Mouse (Mus musculus) limb, embryonic 10.5 days (tissue): ENCODE measurements at regions not wholly inside any gene's neighbourhood (a gene's known extent, or its start where the extent isn't known, plus 50 kb on each side); places are given as distances from the start of the nearest gene placed in this dataset.
A peak's percentile ranks its signal among the peaks of the same experiment; 100 is the strongest.
"Not testable (repeated sequence)": the region's sequence is repeated elsewhere in the genome, so short reads cannot be mapped to it uniquely, and the experiment has no call there.

ENCODE experiments used
- DNase-seq: peaks from one replicate; pipeline ENCODE4 v3.0.0-alpha.2; 2017; ENCODE audit warnings: low spot score
- H3K27ac ChIP-seq: fragments of 300-500 bp; sonication (generic); 2 replicates; pipeline ENCODE4 v1.5.1; 2016; ENCODE audit warnings: mild to moderate bottlenecking
- H3K27me3 ChIP-seq: fragments of 300-500 bp; sonication (generic); 2 replicates; pipeline ENCODE4 v1.6.1; 2016; ENCODE audit warnings: low read depth, mild to moderate bottlenecking; ENCODE audit not compliant: poor library complexity, severe bottlenecking
- H3K36me3 ChIP-seq: fragments of 300-500 bp; sonication (generic); 2 replicates; pipeline ENCODE4 v1.6.1; 2016; ENCODE audit warnings: mild to moderate bottlenecking, moderate library complexity
- H3K4me1 ChIP-seq: fragments of 300-500 bp; sonication (generic); 2 replicates; pipeline ENCODE4 v1.6.1; 2016
- H3K4me3 ChIP-seq: fragments of 300-500 bp; sonication (generic); 2 replicates; pipeline ENCODE4 v1.5.1; 2016; ENCODE audit warnings: mild to moderate bottlenecking, moderate library complexity
- H3K9me3 ChIP-seq: fragments of 300-500 bp; sonication (generic); replicated peaks from 2 replicates; pipeline ENCODE4 v1.6.1; 2016; ENCODE audit warnings: mild to moderate bottlenecking
- WGBS: fragments of 180-500 bp; shearing (Covaris S2); methylation state at CpG from one replicate; pipeline ENCODE4 v1.1.7; 2016; 5-methylcytosine and 5-hydroxymethylcytosine counted together

DNA sequence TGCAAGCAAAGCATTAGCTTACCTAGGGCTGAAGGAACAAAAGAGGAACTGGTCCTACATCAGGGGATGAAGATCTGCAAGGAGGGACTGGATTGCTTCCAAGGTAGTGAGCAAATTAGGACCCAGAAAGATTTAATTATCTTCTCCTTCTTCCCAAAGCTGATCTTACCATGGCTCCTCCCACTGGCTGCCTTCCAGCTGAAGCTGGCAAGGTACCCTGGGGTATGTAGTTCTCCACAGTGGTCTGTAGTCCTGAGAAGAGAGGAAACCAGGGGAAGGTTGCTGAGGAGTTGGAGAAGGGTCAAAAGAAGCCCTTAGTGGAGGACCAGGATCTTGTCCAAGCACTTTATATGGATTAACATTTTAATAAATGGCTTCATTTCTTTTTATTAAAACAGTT, 1764.8 kb upstream of the 5930422O12Rik start:
- Histone ChIP-seq H3K9me3 (no peaks in the 10 kb centered on the region), H3K27me3 (no peaks in the 10 kb centered on the region), H3K27ac (no peak overlapping the region), H3K36me3 (no peaks in the 10 kb centered on the region), H3K4me1 (no peaks in the 10 kb centered on the region), H3K4me3 (no peak overlapping the region)
- DNase-seq: no peak

DNA sequence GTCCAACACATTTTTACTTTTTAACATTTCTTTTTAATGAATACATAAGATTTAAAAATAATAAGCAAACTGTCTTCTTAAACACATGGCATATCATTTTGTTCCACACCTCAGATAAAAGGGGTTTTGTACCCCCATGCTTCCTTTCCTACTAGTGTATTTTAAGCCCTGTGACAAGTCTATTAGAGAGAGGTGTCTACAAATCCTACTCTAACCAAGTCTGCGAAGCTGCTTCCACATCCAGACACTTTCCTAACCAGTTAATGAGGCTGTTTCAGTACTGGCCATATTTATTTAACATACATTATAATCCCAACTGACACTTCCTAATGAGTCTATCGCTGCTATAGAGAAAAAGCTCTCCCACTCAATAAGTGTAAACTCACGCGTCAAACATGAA, 1763.0 kb upstream of the 5930422O12Rik start:
- Histone ChIP-seq H3K9me3 (no peaks in the 10 kb centered on the region), H3K4me3 (no peak overlapping the region), H3K27me3 (no peaks in the 10 kb centered on the region), H3K4me1 (no peaks in the 10 kb centered on the region), H3K27ac (no peak overlapping the region), H3K36me3 (no peaks in the 10 kb centered on the region)
- no peak for DNase-seq
- WGBS: 85% methylated on average over 4 of the region's 4 CpGs

DNA sequence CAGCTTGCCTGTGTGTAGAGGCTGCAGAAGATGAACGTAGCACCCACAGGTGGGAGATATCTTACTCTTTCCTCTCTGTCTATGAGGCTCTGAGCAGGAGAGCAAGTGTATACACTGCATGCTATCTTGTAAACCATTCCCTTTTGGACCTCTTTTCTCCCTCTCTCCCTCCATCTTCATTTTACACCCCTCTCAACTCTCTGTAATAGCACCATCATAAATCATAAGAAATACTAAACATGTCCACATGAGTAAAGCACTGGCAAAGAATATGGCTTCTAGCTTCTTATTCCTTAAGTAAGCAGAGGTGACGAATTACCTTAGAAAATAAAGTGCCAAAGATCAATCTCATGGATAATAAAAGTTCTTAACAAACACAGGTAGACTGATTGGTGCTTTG, 1724.3 kb upstream of the 5930422O12Rik start:
- no peak for DNase-seq
- no peaks in the 10 kb centered on the region for H3K9me3 ChIP-seq
- 74% methylated on average over 2 of the region's 2 CpGs for WGBS
- H3K36me3 ChIP-seq: no peaks in the 10 kb centered on the region
- no peak overlapping the region for H3K4me3 ChIP-seq
- H3K27ac ChIP-seq: no peak overlapping the region
- no peaks in the 10 kb centered on the region for H3K27me3 ChIP-seq
- no peaks in the 10 kb centered on the region for H3K4me1 ChIP-seq

DNA sequence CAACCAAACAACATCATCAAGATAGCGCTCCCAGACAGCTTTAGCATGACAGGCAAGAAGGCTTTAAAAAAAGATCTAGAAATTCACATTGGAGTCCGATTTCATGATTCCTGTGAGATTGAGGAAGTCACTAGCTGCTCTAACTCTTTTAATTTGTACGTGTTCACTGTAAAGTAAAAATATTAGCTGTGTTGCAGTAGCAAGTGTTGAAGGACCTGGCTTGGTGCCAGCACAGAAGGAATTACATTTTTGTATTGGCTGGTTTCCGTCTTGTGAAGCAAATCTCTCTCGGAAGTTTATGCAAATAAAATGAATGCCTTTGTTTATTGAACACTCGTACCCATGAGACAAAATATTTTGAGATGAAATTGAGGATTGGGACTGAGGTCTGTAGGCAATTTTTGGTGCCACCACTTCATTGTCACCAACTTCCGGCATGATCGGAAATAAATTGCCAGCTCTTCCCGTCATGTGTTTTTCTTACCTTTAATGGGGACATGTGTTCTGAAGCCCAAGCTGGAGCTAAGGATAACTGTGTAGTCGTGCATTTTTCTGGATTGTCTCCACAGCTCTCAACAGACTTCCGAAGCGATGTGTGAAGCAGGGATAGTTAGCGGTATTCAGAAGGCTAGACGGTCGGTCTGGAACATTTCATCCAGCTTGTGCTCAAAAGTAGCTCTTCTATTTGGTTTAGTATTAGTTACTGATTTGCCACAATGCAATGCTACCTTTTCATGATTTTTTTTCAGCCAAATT, 1715.0 kb upstream of the 5930422O12Rik start:
- H3K4me3 ChIP-seq: no peak overlapping the region
- 91% methylated on average over 15 of the region's 15 CpGs for WGBS
- DNase-seq: no peak
- no peaks in the 10 kb centered on the region for H3K9me3 ChIP-seq
- H3K27me3 ChIP-seq: no peaks in the 10 kb centered on the region
- H3K36me3 ChIP-seq: no peaks in the 10 kb centered on the region
- H3K27ac ChIP-seq: no peak overlapping the region
- H3K4me1 ChIP-seq: no peaks in the 10 kb centered on the region

DNA sequence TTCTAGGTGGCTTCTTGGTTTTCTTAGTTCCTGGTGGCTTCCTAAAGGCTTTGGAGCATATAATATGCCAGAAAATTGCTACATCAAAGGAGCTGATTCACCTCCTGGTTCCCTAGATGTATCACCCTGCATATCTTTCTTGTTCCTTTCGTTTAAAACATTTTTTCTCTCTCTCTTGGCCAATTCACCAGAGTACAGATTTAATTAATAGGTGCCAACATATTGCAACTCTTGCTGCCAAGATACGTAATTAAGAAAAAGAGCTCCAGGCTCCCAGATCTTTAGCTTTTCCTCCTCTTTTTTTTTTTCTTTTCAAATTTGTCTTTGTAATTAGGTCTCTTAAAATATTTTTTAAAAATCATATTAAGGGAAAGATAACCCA, 1714.4 kb upstream of the 5930422O12Rik start:
- Histone ChIP-seq H3K4me3 (no peak overlapping the region), H3K4me1 (no peaks in the 10 kb centered on the region), H3K9me3 (no peaks in the 10 kb centered on the region), H3K36me3 (no peaks in the 10 kb centered on the region), H3K27ac (no peak overlapping the region), H3K27me3 (no peaks in the 10 kb centered on the region)
- no peak for DNase-seq
- 84% methylated on average over 2 of the region's 2 CpGs for WGBS

DNA sequence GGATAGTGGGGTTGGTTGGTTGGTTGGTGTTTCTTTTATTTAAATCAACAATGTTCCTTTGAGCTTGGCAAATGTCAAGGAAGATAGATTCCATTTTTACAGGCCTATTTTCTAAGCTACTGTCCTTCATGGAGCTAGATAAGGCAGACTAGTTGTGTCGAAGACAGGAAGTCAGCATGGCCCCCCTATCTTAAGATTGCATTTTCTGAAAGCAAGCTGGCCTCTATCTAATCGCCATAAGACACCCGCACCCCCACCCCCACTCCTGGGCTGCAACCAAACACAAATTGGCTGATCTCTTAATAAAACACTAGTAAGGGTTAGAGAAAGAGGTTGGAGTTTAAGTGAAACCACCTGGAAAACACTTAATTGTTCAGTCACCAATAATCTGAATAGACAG, 1708.5 kb upstream of the 5930422O12Rik start:
- H3K9me3 ChIP-seq: no peaks in the 10 kb centered on the region
- H3K36me3 ChIP-seq: no peaks in the 10 kb centered on the region
- no peak overlapping the region for H3K27ac ChIP-seq
- no peaks in the 10 kb centered on the region for H3K27me3 ChIP-seq
- WGBS: 58% methylated on average over 3 of the region's 3 CpGs
- peaks cover 13% of the 10 kb centered on the region for H3K4me1 ChIP-seq
- no peak overlapping the region for H3K4me3 ChIP-seq
- DNase-seq: no peak

DNA sequence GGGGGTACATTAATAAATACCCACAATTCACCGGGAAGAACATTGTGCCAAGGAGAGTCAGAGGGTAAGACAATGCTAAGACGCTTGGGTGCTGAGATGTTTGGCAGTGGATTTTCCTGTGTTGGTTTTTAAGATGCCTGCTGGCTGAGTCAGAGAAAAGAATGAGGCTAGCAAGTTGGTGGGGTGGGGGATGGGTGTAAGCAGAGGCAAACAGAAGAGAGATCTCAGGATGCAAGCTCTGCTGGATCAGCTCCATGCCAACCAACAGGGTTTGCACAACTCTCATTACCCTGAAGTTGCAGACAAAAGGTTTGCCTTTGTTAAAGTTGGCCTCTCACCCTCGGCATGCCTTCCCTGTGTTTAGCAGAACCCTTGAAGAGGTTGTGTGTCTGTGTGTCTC, 1707.9 kb upstream of the 5930422O12Rik start:
- no peak for DNase-seq
- peak overlapping the region; percentile 57 for H3K27ac ChIP-seq
- WGBS: 57% methylated on average over 3 of the region's 3 CpGs
- no peaks in the 10 kb centered on the region for H3K27me3 ChIP-seq
- H3K4me1 ChIP-seq: peaks cover 13% of the 10 kb centered on the region
- H3K9me3 ChIP-seq: no peaks in the 10 kb centered on the region
- no peaks in the 10 kb centered on the region for H3K36me3 ChIP-seq
- H3K4me3 ChIP-seq: no peak overlapping the region

DNA sequence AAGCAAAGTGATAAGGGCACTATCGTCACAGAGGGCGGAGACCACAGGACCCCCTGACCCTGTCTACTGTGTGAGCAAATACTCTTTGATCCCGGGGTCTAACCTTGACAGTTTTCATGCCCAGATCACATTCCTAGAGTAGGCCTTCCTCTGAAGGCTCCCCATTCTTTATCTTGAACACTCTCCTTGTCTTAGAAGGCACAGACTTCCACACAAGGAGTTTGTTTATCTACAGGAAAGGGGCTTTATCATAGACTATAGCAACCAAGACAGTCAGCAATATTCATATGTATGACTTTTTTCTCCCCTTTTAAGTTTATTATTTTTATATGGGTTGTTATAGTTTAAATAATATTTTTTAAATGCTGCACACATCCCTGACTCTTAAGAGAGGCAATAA, 1703.1 kb upstream of the 5930422O12Rik start:
- no peak for DNase-seq
- Histone ChIP-seq H3K4me3 (no peak overlapping the region), H3K9me3 (no peaks in the 10 kb centered on the region), H3K27me3 (no peaks in the 10 kb centered on the region), H3K4me1 (peaks cover 22% of the 10 kb centered on the region), H3K27ac (no peak overlapping the region), H3K36me3 (no peaks in the 10 kb centered on the region)
- WGBS: 69% methylated on average over 3 of the region's 3 CpGs

DNA sequence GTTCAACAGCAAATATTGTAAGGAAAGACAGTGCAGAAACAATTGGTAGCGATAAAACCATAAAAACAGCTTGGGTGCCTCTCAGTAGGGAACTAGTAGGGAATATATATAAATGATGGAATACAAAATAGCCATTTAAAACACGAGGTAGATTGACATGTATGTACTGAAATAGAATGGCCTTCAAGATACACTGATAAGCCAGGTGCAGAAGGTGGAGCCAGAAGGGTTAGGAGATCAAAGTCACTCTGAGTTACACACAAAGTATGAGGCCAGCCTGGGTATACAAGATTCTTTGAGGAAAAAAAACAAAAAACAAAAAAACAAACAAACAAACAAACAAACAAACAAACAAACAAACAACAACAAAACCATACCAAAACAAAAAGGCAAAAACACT, 1692.9 kb upstream of the 5930422O12Rik start:
- no peak for DNase-seq
- Histone ChIP-seq H3K4me1 (no peaks in the 10 kb centered on the region), H3K36me3 (no peaks in the 10 kb centered on the region), H3K4me3 (no peak overlapping the region), H3K27me3 (no peaks in the 10 kb centered on the region), H3K9me3 (no peaks in the 10 kb centered on the region), H3K27ac (no peak overlapping the region)
- WGBS: 83% methylated on average over 2 of the region's 2 CpGs

DNA sequence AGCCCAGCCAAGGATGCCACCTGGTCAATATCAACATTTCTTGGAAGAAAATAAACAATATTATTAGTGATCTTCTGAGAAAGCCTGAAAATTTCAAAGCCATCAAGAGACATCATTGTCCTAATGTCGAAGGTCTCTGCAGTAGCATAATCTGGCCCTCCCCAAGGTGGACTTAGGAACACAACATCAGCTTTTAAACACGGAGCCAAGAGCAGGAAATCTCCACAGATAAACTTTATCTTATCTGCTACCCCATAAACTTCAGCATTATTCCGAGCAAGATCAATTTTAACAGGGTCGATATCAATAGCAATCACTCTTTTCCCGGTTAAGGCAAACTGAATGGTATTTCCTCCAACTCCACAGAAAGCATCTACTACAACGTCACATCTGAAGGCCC, 1691.2 kb upstream of the 5930422O12Rik start:
- not testable (repeated sequence) for H3K4me1 ChIP-seq, DNase-seq, H3K36me3 ChIP-seq, H3K4me3 ChIP-seq, H3K27me3 ChIP-seq, H3K9me3 ChIP-seq, H3K27ac ChIP-seq
- 85% methylated on average over 6 of the region's 6 CpGs for WGBS

DNA sequence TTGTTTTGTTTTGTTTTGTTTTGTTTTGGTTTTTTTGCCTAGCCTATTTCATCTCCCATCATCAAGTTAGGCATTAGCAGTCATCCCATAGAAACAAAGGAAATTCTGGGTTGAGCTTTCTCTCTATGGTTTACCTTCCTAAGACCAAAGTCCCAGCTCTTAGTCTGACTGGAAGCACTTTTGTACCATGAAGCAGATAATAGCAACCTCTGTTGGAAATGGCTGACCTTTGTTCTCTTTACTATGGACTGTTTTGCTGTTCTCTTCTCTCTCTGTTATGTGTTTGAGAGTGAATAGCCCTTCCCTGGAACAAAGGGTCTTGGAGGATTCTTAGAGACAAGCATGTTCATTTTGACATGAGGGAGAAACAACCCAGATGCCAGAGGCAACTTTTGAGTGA, 1681.7 kb upstream of the 5930422O12Rik start:
- H3K27ac ChIP-seq: no peak overlapping the region
- H3K9me3 ChIP-seq: no peaks in the 10 kb centered on the region
- no peak overlapping the region for H3K4me3 ChIP-seq
- H3K36me3 ChIP-seq: no peaks in the 10 kb centered on the region
- H3K27me3 ChIP-seq: no peaks in the 10 kb centered on the region
- DNase-seq: no peak
- no peaks in the 10 kb centered on the region for H3K4me1 ChIP-seq

DNA sequence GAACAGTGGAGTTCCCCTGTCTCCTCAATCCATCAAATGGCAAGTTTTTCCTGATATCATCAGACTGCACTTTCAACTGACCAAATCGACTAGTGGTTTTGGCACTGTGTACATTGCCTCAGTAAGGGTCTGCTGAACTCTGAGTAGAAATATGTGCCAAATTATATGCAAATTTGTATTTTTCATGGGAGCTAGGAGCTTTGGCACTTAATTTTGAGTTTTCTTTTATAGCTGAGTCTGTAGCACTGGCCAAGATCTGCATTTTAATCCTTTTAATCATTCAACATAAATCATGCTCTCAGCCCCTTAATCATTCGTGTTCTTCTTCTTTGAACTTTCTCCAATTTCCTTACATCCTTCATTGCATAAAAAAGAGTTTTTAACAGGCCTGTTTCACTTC, 1678.5 kb upstream of the 5930422O12Rik start:
- H3K27ac ChIP-seq: no peak overlapping the region
- H3K9me3 ChIP-seq: no peaks in the 10 kb centered on the region
- no peaks in the 10 kb centered on the region for H3K36me3 ChIP-seq
- no peak overlapping the region for H3K4me3 ChIP-seq
- H3K4me1 ChIP-seq: peaks cover 7% of the 10 kb centered on the region; the same call in 1 of the 2 replicates
- DNase-seq: no peak
- WGBS: 80% methylated on average over 2 of the region's 2 CpGs
- H3K27me3 ChIP-seq: no peaks in the 10 kb centered on the region

DNA sequence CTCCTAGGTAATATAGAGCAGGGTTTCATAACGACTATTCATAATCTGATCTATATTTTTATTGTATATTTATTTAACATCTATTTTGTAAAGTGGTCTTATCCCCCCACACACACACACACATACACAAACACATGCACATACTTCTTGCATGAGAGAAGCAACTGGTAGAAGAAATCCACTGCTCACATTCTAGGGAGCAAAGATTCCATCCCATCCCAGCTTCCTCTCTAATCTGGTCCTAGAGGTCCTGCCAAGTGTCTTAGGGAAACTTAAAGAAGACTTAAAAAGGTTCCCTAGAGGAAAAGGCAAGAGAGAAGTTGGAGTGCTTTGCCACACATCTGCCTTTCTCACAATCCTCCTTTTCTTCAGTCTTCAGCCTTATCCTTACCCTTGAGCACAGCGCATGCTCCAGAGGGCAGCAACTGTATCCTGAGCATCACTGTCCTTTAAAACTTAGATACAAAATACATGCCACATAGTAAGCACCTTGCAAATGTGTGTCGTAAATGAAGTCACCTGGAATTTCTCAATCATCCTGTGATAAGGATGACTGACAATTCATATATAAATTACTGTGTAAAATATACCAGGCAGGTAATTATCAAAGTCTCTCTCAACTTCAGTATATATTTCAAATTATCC, 1677.9 kb upstream of the 5930422O12Rik start:
- 83% methylated on average over 3 of the region's 3 CpGs for WGBS
- H3K4me1 ChIP-seq: peaks cover 7% of the 10 kb centered on the region; the same call in 1 of the 2 replicates
- no peaks in the 10 kb centered on the region for H3K36me3 ChIP-seq
- H3K4me3 ChIP-seq: no peak overlapping the region
- no peak for DNase-seq
- H3K9me3 ChIP-seq: no peaks in the 10 kb centered on the region
- no peaks in the 10 kb centered on the region for H3K27me3 ChIP-seq
- H3K27ac ChIP-seq: no peak overlapping the region

DNA sequence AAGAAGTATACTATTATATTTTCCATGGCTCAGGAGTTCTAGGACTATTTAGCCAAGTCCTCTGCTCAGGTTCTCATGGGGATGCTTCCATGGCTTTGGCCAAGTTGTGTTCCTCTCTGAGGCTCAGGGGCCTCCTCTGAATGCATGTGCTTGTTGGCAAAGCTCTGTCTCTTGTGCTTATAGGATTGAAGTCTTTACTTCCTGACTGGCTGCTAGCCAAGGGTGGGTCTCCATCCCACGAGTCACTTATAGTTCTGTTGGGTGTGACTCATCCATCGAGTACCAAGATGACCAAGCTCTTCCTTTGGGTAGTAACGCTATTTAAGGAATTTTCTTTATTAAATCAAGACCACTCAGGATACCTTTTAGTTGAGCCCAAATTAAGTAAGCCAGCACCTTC, 1672.8 kb upstream of the 5930422O12Rik start:
- no peaks in the 10 kb centered on the region for H3K9me3 ChIP-seq
- H3K27me3 ChIP-seq: no peaks in the 10 kb centered on the region
- H3K4me1 ChIP-seq: peaks cover 7% of the 10 kb centered on the region; the same call in 1 of the 2 replicates
- no peaks in the 10 kb centered on the region for H3K36me3 ChIP-seq
- 87% methylated on average over 3 of the region's 3 CpGs for WGBS
- no peak for DNase-seq
- no peak overlapping the region for H3K4me3 ChIP-seq
- H3K27ac ChIP-seq: no peak overlapping the region
